Mouse (Mus musculus) thymus, postnatal 10 days (tissue): Measurements from ENCODE around the gene Fbxl14.

Source experiments
- DNase-seq, 2 experiments: peaks; one replicate each; pipeline ENCODE4 v3.0.0; 2021; ENCODE audit warnings: low spot score in 2 of 2

The Fbxl14 gene

GRCm38 (mm10) chr6:119492630-119493014, 13.2 kb downstream of the Fbxl14 start:
- no peak for DNase-seq

GRCm38 (mm10) chr6:119499271-119499670, 19.8 kb downstream of the Fbxl14 start:
- peak; percentile 68 to 76 for DNase-seq

- DNase-seq, result peak in 1 of 2 experiments; percentile 41
These were observed 20.6 kb downstream of the Fbxl14 start for GRCm38 (mm10) chr6:119500086-119500485.

DNA sequence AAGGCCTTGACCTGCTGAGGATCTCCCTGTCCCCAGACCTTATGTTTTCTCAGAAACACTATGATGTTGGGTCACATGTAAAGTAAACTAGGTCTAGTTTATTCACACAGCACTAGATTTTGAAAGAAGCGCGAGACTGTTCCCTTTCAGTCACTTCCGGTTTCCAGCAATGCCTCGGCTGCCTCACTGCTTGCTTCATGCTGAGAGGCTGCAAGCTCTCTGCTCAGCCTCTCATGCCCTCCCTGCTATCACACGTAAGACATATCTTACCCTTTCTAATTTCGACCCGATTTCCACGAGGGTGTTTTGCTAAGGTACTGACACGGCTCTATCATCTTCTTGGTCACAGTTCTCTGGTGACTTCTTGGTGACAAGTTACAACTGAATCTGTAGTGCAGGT, 22.6 kb downstream of the Fbxl14 start:
- DNase-seq, result peak; percentile 54 to 63

DNA sequence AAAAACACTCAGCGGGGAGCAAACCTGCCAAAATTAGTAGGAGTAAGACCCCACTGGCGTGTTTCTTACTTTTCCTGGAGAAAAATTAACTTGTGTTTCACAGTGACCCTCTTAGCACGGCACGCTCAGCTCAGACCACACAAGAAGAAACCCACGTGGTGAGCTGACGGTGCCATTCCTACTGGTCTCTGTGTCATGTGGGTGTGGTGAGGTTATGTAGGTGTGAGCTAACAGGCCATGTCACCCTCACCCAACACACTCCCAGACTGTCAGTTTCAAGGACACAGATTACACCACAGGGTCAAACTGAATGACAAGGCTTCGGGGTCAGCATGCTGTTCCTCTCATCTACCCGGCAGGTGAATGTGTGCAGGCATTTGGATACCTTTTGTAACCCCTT, 25.3 kb downstream of the Fbxl14 start:
- DNase-seq, result no peak

- no peak for DNase-seq
These were observed 26.2 kb downstream of the Fbxl14 start for GRCm38 (mm10) chr6:119505525-119506225.

DNA sequence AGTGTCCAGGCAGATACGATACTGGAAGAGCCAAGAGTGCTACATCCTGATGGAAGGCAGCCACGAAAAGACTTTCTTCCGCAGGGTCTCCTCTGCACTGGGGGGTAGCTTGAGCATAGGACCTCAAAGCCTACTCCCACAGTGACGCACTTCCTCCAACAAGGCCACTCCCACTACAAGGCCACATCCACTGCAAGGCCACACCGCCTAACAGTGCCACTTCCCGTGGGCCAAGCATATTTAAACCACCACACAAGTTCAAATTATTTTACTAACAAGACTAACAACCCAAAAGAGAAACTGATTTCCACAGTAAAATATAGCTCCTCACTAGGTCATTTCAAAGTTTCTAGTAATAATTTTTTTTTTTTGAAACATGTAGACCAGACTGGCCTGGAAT, 28.8 kb downstream of the Fbxl14 start:
- no peak for DNase-seq

DNA sequence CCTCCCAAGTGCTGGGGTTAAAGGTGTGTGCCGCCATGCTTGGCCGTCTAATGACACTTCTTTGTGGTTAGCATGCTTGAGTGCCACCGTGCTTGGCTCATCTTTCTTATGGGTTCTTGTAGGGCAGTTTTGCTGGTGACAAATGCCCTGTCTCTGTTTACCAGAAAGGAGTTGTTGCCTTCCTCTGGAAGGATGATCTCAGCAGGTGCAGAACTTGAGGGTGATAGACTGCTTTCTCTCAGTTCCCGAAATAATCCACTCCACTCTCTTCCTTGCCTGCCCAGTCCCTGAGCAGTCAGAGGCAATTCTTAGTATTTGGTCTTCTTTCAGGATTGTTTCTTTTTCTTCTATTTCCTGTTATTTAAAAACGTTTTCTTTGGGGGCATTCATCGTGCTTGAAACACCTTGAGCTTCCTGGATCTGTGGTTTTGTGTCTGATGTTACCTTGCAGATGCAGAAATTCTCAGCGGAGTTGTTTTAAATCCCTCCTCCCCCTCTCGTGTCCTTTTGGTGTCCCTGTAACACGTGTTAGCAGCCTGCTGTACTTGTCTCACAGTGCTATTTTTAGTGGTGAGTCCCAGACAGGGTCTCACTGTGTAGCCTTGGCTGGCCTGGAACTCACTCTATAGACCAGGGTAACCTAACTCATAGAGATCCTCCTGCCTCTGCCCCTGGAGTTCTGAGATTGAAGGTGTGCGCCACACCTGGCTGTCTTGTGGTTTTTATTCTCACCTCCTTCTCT, 29.3 kb downstream of the Fbxl14 start:
- peak; percentile 57 to 62 for DNase-seq

- DNase-seq, result no peak
These were observed 30.1 kb downstream of the Fbxl14 start for GRCm38 (mm10) chr6:119509437-119510037.

DNA sequence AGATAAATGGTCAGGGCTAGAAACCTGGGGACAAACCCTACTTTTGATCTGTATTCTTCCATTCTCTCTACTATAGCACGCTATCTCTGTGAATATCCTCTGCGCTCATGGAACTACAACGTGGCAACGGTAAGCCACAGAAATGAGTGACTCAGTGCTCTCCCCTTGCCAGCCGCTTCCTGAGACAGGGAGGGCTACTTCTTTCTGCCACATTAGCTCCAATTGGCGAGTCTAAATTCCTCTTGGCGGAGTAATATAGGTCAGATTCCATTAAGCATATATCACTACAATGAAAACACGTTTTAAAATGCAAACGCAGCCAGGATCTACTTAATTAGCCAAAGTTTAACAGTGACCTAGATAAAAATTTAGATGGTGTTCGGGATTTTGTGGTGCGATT, 33.2 kb downstream of the Fbxl14 start:
- DNase-seq, result no peak

GRCm38 (mm10) chr6:119513452-119513851, 34.0 kb downstream of the Fbxl14 start:
- no peak for DNase-seq

DNA sequence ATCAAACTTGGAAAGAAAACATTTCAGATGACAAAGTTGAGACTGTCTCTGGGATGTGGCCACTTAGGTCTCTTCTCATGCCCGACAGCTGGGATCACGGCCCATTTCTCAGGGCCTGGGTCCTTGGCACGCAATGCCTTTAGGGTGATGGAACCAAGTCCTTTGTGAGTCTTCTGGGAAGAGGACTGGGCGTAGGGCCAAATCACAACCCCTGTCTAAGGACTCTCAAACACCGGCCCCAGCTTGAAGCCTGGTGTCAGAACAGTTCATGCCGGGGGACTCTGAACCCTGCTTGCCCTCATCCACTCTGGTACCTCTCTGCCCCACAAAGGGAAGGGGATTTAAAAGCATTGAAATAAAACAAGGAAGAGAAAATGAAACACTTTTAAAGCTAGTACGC, 34.6 kb downstream of the Fbxl14 start:
- no peak for DNase-seq

DNA sequence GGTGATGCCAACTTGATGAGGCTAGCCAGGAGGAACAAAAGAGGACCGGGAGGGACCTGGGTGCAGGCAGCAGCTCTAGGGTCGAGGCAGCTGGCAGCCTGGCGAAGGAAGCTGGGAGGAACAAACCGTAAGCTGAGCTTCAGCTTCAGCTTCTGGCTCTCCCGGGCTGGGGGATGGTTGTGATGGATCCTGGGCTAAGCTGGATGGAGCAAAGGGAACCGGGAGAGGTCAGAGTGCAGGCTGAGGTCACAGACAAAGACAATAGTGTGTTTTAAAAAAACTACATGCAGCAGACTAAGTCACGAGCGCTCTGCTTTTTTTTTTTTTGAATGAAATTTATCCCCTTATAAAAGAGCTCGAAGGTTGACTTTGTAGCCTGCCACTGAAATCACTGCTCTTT, 41.3 kb downstream of the Fbxl14 start:
- no peak for DNase-seq

- DNase-seq, result no peak
These were observed 42.0 kb downstream of the Fbxl14 start for GRCm38 (mm10) chr6:119521482-119521900.

GRCm38 (mm10) chr6:119521931-119522391, 42.5 kb downstream of the Fbxl14 start:
- DNase-seq, result peak; percentile 28 to 48

GRCm38 (mm10) chr6:119526498-119526897, 47.0 kb downstream of the Fbxl14 start:
- DNase-seq, result no peak

GRCm38 (mm10) chr6:119529659-119530058, 50.2 kb downstream of the Fbxl14 start:
- no peak for DNase-seq
